Mouse (Mus musculus) midbrain, embryonic 12.5 days (tissue): ENCODE measurements around the gene Otop1. TPM values are rescaled to one million over a fixed set of nuclear protein-coding genes. Genes with fewer than 3 reads are reported as not detected.

Experiments used
- ATAC-seq: fragments of 200-750 bp; cut with Nextera tagmentation; 2 replicates; pipeline ENCODE4 v1.8.0; 2017; ENCODE audit warnings: low read depth, moderate TSS enrichment, moderate library complexity; ENCODE audit not compliant: low FRiP score
- H3K27ac ChIP-seq: fragments of 300-500 bp; sonication (generic); replicated peaks from 2 replicates; pipeline ENCODE4 v1.5.1; 2016; ENCODE audit warnings: mild to moderate bottlenecking
- H3K27me3 ChIP-seq: fragments of 300-500 bp; sonication (generic); 2 replicates; pipeline ENCODE4 v1.6.1; 2016; ENCODE audit warnings: mild to moderate bottlenecking
- H3K36me3 ChIP-seq: fragments of 300-500 bp; sonication (generic); 2 replicates; pipeline ENCODE4 v1.6.1; 2016
- H3K4me1 ChIP-seq: fragments of 300-500 bp; sonication (generic); 2 replicates; pipeline ENCODE4 v1.6.1; 2016
- H3K4me2 ChIP-seq: fragments of 300-500 bp; sonication (generic); replicated peaks from 2 replicates; pipeline ENCODE4 v1.6.1; 2016; ENCODE audit warnings: mild to moderate bottlenecking, moderate library complexity
- H3K4me3 ChIP-seq: fragments of 300-500 bp; sonication (generic); 2 replicates; pipeline ENCODE4 v1.5.1; 2016; ENCODE audit warnings: mild to moderate bottlenecking
- H3K9ac ChIP-seq: fragments of 300-500 bp; sonication (generic); replicated peaks from 2 replicates; pipeline ENCODE4 v1.6.1; 2016; ENCODE audit warnings: mild to moderate bottlenecking, moderate library complexity
- H3K9me3 ChIP-seq: fragments of 300-500 bp; sonication (generic); 2 replicates; pipeline ENCODE4 v1.6.1; 2016; ENCODE audit warnings: mild to moderate bottlenecking
- WGBS: fragments of 180-500 bp; shearing (Covaris S2); methylation state at CpG from one replicate; pipeline ENCODE4 v1.1.7; 2016; 5-methylcytosine and 5-hydroxymethylcytosine counted together
- polyA plus RNA-seq: library from polyadenylated mRNA; unstranded; fragments of >200 nt; fragmentation: Nextera tagmentation; extraction: Ambion mirVana; gene quantifications from 2 replicates; pipeline ENCODE4 v1.2.1, GENCODE M21; 2016

Gene Otop1
- polyA plus RNA-seq, 1 experiment from 2014 or later, result not detected

DNA sequence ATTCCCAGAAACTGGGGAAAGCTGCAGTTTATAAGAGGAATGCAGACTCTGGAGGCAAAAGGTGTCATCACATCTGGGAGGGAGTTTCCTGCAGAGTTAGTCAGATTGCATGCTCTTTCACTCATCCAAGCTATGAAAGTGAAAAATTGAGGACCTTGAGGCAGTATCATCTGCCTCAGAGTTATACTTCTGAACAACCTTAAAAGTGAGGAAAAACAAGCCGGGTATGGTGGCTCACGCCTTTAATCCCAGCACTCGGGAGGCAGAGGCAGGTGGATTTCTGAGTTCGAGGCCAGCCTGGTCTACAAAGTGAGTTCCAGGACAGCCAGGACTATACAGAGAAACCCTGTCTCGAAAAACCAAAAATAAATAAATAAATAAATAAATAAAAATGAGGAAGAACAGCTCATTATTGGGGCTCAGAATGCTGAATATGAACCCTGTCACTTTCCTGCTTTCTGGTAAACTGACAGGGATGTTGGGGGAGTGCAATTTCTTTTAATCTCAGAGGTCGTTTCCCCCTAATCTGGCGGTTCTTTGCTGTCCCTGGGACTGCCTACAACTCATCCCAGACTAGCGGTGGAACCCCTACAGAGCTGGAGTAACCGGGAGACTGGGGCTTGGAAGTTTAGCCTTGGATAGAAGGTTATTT is 16.2 kb upstream of the Otop1 start:
- ATAC-seq, result peak; percentile 32
- peak overlapping the region; percentile 63 for H3K27ac ChIP-seq
- peak overlapping the region; percentile 86 for H3K4me3 ChIP-seq

DNA sequence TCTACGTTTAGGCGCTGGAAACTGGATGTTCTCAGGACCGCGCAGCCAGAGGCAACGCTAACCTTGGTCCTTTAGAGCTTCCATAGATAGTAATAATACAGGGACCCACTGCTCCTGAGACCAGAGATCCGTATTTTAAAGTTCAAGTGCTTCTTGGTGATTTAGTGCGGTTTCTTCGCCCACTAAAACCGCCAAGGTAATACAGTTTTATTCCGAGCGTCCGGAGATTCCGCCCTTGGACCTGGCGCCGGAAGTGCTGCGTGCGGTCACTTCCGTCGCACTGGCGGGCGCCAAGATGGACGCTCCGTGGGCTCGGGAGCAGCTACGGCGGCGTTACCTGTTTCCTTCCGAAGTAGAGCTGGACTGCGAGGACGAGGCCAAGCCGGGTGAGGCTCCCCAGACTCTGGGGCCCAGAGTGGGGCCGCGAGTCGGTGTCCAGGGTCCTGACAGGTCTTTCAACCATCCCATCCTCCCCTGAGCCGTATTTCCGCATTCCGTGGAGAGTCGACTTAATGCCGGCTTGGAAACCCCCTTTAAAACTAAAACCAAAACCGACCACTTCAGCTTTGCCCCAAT is 15.6 kb upstream of the Otop1 start, which contains the start of gene Tmem128:
Gene Tmem128 (plus strand): TSS at position 79 of the 576 bp plus-strand sequence.
- H3K27ac ChIP-seq, result peak within 1 kb of the TSS; percentile 63

More for the DNA sequence above, 16.2 kb upstream of the Otop1 start:
- Histone ChIP-seq H3K4me2 (peak overlapping the region; percentile 68), H3K27me3 (peaks cover 4% of the 10 kb centered on the region; the same call in 1 of the 2 replicates), H3K4me1 (peaks cover 6% of the 10 kb centered on the region), H3K36me3 (peaks cover 24% of the 10 kb centered on the region), H3K9ac (peak overlapping the region; percentile 83), H3K9me3 (no peaks in the 10 kb centered on the region)
- WGBS, result 42% methylated on average over 9 of the region's 9 CpGs

DNA sequence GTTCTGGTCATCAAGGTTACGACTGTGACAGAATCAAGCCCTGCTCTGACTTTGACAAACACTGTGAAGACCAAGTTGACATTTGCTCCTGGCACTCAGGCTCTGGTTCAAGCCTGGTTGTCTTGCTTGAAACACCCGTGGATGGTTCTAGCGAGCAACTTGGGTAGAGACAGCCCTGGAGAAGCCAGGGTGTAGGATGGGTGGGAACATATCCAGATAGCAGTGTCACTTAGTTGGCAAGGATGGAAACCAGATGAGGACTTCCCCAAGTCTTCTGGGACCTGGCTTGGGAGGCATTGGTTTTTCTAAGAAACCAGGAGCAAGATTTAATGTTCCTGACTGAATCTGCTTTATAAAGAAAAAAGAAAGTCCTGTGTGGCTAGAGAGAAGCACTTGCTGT is 4.8 kb upstream of the Otop1 start:
- 90% methylated on average over 3 of the region's 3 CpGs for whole genome bisulfite sequencing
- H3K27me3 ChIP-seq, result peaks cover 27% of the 10 kb centered on the region
- H3K9me3 ChIP-seq, result no peaks in the 10 kb centered on the region
- H3K4me2 ChIP-seq, result no peak overlapping the region
- no peak overlapping the region for H3K27ac ChIP-seq
- H3K4me1 ChIP-seq, result no peaks in the 10 kb centered on the region
- H3K36me3 ChIP-seq, result peaks cover 49% of the 10 kb centered on the region
- no peak overlapping the region for H3K4me3 ChIP-seq
- ATAC-seq, result no peak
- H3K9ac ChIP-seq, result no peak overlapping the region

More for the DNA sequence above, 15.6 kb upstream of the Otop1 start, which contains the start of gene Tmem128:
- Histone ChIP-seq H3K36me3 (peaks cover 30% of the 10 kb centered on the region), H3K27me3 (peaks cover 4% of the 10 kb centered on the region; the same call in 1 of the 2 replicates), H3K4me3 (peak within 1 kb of the TSS; percentile 86), H3K4me1 (peaks cover 6% of the 10 kb centered on the region), H3K9me3 (no peaks in the 10 kb centered on the region), H3K9ac (peak within 1 kb of the TSS; percentile 83), H3K4me2 (peak within 1 kb of the TSS; percentile 68)
- ATAC-seq, result peak; percentile 73
- under 1% methylated on average over 40 of the region's 40 CpGs for WGBS

DNA sequence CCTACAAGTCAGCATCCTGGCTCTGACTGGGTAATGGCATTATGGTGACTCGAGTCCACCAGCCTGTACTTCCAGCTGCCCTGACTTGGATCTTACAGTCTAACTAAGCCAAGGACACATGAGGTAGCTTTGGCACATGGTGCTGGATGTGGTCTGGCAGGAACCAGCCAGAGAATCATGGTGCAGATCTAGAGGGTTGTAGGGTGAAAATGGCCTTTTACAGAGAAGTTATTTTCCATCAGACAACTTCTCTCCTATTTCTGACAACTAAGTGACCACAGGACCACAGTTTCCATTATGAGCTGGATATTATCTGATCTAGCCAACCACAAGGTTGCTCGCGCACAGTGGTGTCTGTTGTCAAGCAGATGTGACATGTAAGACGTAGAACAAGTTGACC is 1.9 kb upstream of the Otop1 start:
- no peak for ATAC-seq
- H3K27me3 ChIP-seq, result peaks cover 55% of the 10 kb centered on the region
- 88% methylated on average over 4 of the region's 4 CpGs for WGBS
- peaks cover 23% of the 10 kb centered on the region for H3K36me3 ChIP-seq
- H3K4me1 ChIP-seq, result peaks cover 17% of the 10 kb centered on the region
- no peak overlapping the region for H3K27ac ChIP-seq
- no peak overlapping the region for H3K4me3 ChIP-seq
- no peak overlapping the region for H3K9ac ChIP-seq
- no peak overlapping the region for H3K4me2 ChIP-seq
- H3K9me3 ChIP-seq, result no peaks in the 10 kb centered on the region

DNA sequence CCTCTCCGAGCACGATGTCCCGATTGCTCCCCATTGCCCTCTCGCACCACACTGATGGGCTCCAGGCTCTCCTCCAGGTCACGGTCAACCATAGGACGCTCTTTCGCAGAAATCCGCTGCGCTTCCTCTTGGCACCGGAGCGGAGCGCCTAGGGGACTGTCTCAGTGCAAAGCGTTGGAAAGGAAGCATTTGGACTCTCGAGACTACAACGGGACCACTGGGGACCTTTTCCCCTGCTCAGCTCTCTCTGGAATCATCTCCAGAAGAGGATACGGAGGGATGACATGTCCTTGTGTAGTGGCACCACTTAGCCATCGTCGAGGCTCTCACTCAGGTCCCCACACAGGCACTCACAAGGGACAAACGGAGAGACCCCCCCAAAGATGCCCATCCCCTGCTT is 679 bp downstream of the Otop1 start:
- H3K36me3 ChIP-seq, result peaks cover 4% of the 10 kb centered on the region
- no peaks in the 10 kb centered on the region for H3K9me3 ChIP-seq
- 1% methylated on average over 19 of the region's 19 CpGs for WGBS
- H3K27me3 ChIP-seq, result peaks cover 76% of the 10 kb centered on the region
- no peak overlapping the region for H3K27ac ChIP-seq
- ATAC-seq, result no peak
- peaks cover 17% of the 10 kb centered on the region for H3K4me1 ChIP-seq
- H3K9ac ChIP-seq, result no peak overlapping the region
- H3K4me3 ChIP-seq, result peak overlapping the region; percentile 36
- H3K4me2 ChIP-seq, result peak overlapping the region; percentile 50

DNA sequence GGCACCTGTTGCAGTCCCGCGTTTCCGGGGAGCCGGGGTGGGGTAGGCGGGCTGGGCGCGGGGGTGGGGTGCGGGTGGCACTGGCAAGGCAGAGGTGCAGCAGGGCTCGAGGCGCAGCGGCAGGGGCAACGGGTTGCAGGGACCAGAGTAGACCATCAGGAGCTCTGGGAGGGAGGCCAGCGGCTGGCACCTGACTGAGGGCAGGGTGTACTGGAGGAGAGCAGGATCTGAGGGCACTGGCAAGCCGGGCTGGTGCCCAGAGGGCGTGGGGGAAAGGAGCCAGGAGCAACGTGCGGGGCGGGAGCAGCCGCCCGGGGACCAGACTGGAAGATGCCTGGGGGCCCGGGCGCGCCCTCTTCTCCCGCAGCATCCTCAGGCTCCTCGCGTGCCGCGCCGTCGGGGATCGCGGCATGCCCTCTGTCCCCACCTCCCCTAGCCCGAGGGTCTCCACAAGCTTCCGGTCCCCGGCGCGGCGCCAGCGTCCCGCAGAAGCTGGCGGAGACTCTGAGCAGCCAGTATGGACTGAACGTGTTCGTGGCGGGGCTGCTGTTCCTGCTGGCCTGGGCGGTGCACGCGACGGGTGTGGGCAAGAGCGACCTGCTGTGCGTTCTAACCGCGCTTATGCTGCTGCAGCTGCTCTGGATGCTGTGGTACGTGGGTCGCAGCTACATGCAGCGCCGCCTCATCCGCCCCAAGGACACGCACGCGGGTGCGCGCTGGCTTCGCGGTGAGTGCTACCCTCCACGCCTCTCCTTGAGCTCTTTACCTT is 1.5 kb downstream of the Otop1 start:
- H3K27me3 ChIP-seq, result peaks cover 83% of the 10 kb centered on the region

DNA sequence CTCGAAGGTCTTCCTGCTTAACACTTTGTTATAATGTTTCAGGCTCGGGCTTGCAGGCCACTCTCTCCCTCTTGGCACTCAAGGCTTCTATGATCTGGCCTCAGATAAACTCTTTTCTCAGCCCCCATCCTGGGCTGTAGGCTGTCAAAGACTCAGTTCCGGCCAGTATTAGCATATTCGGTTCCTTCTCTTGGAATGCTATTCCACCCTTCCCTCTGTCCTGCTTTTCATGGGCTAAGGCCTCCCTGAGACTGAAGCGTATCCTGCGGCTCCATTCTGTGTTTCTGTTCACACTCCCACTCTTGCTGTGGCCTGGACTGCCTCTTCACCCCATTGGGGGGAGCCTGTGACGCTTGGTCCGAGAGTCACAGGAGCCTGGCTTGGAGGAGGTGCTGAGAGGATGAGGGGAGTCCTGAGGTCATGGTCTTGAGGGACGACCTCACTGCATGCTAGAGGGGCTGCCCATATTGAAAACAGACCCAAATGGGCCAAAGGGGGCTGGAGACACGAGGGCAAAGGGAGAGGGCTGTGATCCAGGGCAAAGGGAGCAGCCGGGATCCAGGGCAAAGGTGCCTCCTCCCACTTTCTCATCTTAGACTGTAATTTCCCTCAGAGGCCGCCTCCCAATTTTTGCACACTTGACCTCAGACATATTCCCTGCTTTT is 2.3 kb downstream of the Otop1 start:
- peak overlapping the region; percentile 36; the same call in 1 of the 2 replicates for H3K4me3 ChIP-seq
- H3K9me3 ChIP-seq, result no peaks in the 10 kb centered on the region
- H3K4me2 ChIP-seq, result peak overlapping the region; percentile 50
- 19% methylated on average over 12 of the region's 12 CpGs for WGBS
- H3K36me3 ChIP-seq, result no peaks in the 10 kb centered on the region
- H3K9ac ChIP-seq, result no peak overlapping the region
- peaks cover 17% of the 10 kb centered on the region for H3K4me1 ChIP-seq
- H3K27me3 ChIP-seq, result peaks cover 87% of the 10 kb centered on the region
- ATAC-seq, result no peak
- no peak overlapping the region for H3K27ac ChIP-seq

More for the DNA sequence above, 1.5 kb downstream of the Otop1 start:
- H3K36me3 ChIP-seq, result no peaks in the 10 kb centered on the region
- peak overlapping the region; percentile 50 for H3K4me2 ChIP-seq
- H3K4me1 ChIP-seq, result peaks cover 17% of the 10 kb centered on the region
- peak; percentile 59; the same call in 1 of the 2 replicates for ATAC-seq
- H3K9me3 ChIP-seq, result no peaks in the 10 kb centered on the region
- H3K4me3 ChIP-seq, result peak overlapping the region; percentile 36
- H3K9ac ChIP-seq, result peak overlapping the region; percentile 24; the same call in 1 of the 2 replicates
- H3K27ac ChIP-seq, result no peak overlapping the region
- WGBS, result 2% methylated on average over 65 of the region's 65 CpGs

DNA sequence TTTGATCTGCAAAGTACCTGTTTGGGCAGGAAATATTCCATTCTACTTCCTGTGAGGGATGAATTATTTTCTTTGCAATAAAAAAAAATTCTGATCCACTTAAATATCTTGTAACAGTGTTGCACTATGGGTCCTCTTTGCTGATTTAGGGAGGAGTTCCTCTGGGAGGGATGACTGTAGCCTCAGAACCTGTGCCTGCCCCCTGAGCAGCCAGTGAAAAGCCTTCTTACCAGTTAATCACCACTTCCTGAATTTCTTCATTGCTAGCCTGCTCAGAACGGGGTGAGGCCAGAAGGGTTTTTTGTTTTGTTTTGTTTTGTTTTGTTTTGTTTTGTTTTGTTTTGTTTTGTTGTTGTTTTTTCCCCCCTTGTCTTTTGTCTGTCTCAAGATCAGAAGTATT is 4.3 kb downstream of the Otop1 start:
- Histone ChIP-seq H3K4me1 (peaks cover 17% of the 10 kb centered on the region), H3K4me2 (no peak overlapping the region), H3K27me3 (peaks cover 69% of the 10 kb centered on the region), H3K9ac (no peak overlapping the region), H3K4me3 (no peak overlapping the region), H3K27ac (no peak overlapping the region), H3K9me3 (no peaks in the 10 kb centered on the region), H3K36me3 (no peaks in the 10 kb centered on the region)
- no peak for ATAC-seq
- 55% methylated on average over 1 of the region's 1 CpGs for WGBS

DNA sequence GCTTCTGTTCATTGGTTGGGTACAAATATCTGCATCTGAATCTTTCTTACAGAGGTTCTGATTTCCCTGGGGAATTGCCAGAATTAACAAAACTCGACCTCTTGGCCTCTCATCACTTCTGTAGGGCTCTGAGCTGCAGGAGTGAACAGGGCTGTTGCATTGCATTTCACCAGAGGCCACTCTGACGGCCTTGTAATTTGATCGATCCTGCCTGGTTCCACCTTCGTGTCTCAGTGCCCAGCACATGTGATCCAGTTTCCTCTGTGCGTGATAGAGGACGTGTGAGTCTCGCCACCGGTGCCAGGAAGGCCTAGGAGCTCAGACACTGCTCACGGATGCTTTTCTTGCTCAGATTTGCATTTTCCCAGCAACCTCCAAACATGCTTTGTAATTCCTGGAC is 10.0 kb downstream of the Otop1 start:
- Histone ChIP-seq H3K4me1 (no peaks in the 10 kb centered on the region), H3K9me3 (no peaks in the 10 kb centered on the region), H3K27ac (no peak overlapping the region), H3K27me3 (peaks cover 17% of the 10 kb centered on the region), H3K4me3 (no peak overlapping the region), H3K4me2 (no peak overlapping the region), H3K9ac (no peak overlapping the region), H3K36me3 (no peaks in the 10 kb centered on the region)
- 72% methylated on average over 9 of the region's 9 CpGs for WGBS
- ATAC-seq, result no peak

DNA sequence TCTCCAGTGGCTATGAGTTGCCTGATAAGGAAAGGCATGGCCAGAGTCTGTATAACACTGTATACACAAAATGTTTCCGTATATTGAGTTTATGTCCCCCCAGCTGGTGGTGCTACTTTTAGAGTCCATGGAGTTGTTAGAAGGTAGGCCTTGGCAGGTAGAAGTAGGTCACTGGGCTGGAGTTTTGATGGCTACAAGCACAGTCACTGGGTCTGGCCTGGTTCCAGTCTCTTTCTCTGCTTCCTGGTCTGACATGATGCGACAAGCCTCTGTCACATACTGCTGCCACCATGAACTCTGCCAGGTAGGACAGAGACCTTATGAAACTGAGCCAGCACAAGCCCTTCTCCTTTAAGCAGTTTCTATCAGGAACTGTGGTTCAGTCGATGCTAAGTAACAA is 12.7 kb downstream of the Otop1 start:
- H3K9me3 ChIP-seq, result no peaks in the 10 kb centered on the region
- WGBS, result 89% methylated on average over 3 of the region's 3 CpGs
- H3K27ac ChIP-seq, result no peak overlapping the region
- no peaks in the 10 kb centered on the region for H3K36me3 ChIP-seq
- H3K27me3 ChIP-seq, result no peaks in the 10 kb centered on the region
- ATAC-seq, result no peak
- H3K4me1 ChIP-seq, result no peaks in the 10 kb centered on the region
- H3K4me2 ChIP-seq, result no peak overlapping the region
- no peak overlapping the region for H3K4me3 ChIP-seq
- no peak overlapping the region for H3K9ac ChIP-seq

DNA sequence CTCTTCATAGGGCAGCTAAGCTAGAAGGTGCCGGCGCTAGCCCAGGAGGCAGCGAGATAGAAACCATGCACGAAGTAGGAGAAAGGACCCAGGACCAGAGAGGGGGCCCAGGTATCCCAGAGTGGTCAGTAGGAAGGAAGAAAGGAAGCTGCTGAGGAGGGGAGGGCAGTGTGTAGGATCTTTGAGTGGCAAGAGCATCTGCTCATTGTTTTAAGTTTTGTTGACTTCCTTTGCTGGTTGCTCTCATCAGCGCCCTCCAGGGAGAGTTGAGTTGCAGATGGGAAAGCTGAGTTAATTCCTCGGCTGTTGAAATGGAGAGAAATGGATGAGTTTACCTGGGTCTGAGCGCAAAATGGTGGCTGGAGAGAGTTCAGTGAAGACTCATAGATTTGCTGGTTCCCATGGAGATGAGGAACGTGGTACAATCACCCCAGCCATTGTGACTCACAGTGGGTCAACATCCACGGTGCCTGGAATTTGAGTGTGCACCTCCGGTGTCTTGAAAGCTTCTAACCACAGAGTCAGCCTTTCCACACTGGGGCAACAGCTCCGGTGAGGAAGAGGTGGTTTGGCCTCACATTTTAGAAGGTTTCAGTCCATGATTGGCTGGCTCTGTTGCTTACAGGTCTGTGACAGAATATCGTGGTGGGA is 26.1 kb downstream of the Otop1 start:
- Histone ChIP-seq H3K27me3 (no peaks in the 10 kb centered on the region), H3K36me3 (no peaks in the 10 kb centered on the region), H3K9me3 (no peaks in the 10 kb centered on the region), H3K4me2 (no peak overlapping the region), H3K4me1 (no peaks in the 10 kb centered on the region), H3K27ac (no peak overlapping the region), H3K4me3 (no peak overlapping the region), H3K9ac (no peak overlapping the region)
- 88% methylated on average over 12 of the region's 12 CpGs for WGBS
- ATAC-seq, result no peak
